Mouse (Mus musculus) CH12.LX (cell line): ENCODE measurements around the gene Apeh. TPM values are rescaled to one million over a fixed set of nuclear protein-coding genes. Genes with fewer than 3 reads are reported as not detected.

ENCODE experiments used
- DNase-seq: peaks from one replicate; pipeline ENCODE4 v3.0.0-alpha.2; 2013; ENCODE audit errors: extremely low read depth
- H3K27ac ChIP-seq: 2 replicates; pipeline ENCODE4 v1.5.1; 2012; ENCODE audit warnings: low read depth, mild to moderate bottlenecking, control low read depth, moderate library complexity; ENCODE audit not compliant: insufficient read depth
- H3K27me3 ChIP-seq: replicated peaks from 2 replicates; pipeline ENCODE3; 2012; ENCODE audit warnings: inconsistent platforms
- H3K36me3 ChIP-seq, 2 experiments: replicated peaks in 1 of 2; 2 replicates each; pipeline versions ENCODE3 to v1.6.1; 2012; ENCODE audit warnings: inconsistent platforms in 1 of 2, low read length in 1 of 2, mild to moderate bottlenecking in 1 of 2, mixed read lengths in 1 of 2, moderate library complexity in 1 of 2; ENCODE audit not compliant: control insufficient read depth in 1 of 2, insufficient read depth in 1 of 2
- H3K4me1 ChIP-seq, 2 experiments: 2 replicates each; pipeline ENCODE4 v1.6.1; 2012; ENCODE audit warnings: inconsistent platforms in 1 of 2, moderate library complexity in 1 of 2; ENCODE audit not compliant: insufficient read depth in 2 of 2, control insufficient read depth in 1 of 2
- H3K4me2 ChIP-seq: 2 replicates; pipeline ENCODE4 v1.6.1; 2012; ENCODE audit warnings: low read depth, mild to moderate bottlenecking, control low read depth; ENCODE audit not compliant: poor library complexity, insufficient read depth, severe bottlenecking
- H3K4me3 ChIP-seq, 3 experiments: fragments of 150-350 bp in 1 of 3; sonication (generic) in 1 of 3; replicated peaks in 1 of 3; 2 replicates each; pipeline versions ENCODE3 to v1.5.1; 2011 to 2012; ENCODE audit warnings: low read depth in 2 of 3, low read length in 2 of 3, mild to moderate bottlenecking in 2 of 3, moderate library complexity in 2 of 3, control low read depth in 1 of 3, improper control_type of control experiment in 1 of 3, inconsistent platforms in 1 of 3, mixed read lengths in 1 of 3; ENCODE audit not compliant: poor library complexity in 1 of 3
- H3K79me2 ChIP-seq: replicated peaks from 2 replicates; pipeline ENCODE4 v1.6.1; 2012; ENCODE audit warnings: mild to moderate bottlenecking, moderate library complexity; ENCODE audit not compliant: control insufficient read depth, poor library complexity, insufficient read depth, severe bottlenecking; ENCODE audit errors: extremely low read depth
- H3K9ac ChIP-seq: 2 replicates; pipeline ENCODE4 v1.6.1; 2012; ENCODE audit warnings: low read depth, mild to moderate bottlenecking, control low read depth, moderate library complexity; ENCODE audit not compliant: insufficient read depth
- H3K9me3 ChIP-seq: replicated peaks from 2 replicates; pipeline ENCODE3; 2012; ENCODE audit warnings: low read length, inconsistent platforms, mixed read lengths
- CTCF ChIP-seq, 2 experiments: IDR thresholded peaks in 1 of 2; conservative IDR thresholded peaks in 1 of 2; 2 replicates each; pipeline ENCODE4 v1.5.1; 2011 to 2012; ENCODE audit warnings: low read depth in 2 of 2, low read length in 2 of 2, improper control_type of control experiment in 1 of 2, inconsistent platforms in 1 of 2, mild to moderate bottlenecking in 1 of 2, moderate library complexity in 1 of 2
- ETS1 ChIP-seq: conservative IDR thresholded peaks from 2 replicates; pipeline ENCODE4 v1.6.1; 2012; ENCODE audit warnings: low read depth, mild to moderate bottlenecking, inconsistent platforms, low read length, improper control_type of control experiment, moderate library complexity
- MAZ ChIP-seq: IDR thresholded peaks from 2 replicates; pipeline ENCODE4 v1.6.1; 2012; ENCODE audit warnings: low read depth, mild to moderate bottlenecking, inconsistent platforms, low read length, improper control_type of control experiment, moderate library complexity
- MEF2A ChIP-seq: IDR thresholded peaks from 2 replicates; pipeline ENCODE4 v1.6.1; 2014; ENCODE audit warnings: low read depth, mild to moderate bottlenecking, inconsistent platforms, low read length, improper control_type of control experiment, borderline replicate concordance
- MYC ChIP-seq: IDR thresholded peaks from 2 replicates; pipeline ENCODE4 v1.6.1; 2011; ENCODE audit warnings: low read depth, mild to moderate bottlenecking, improper control_type of control experiment, low read length
- PAX5 ChIP-seq: IDR thresholded peaks from 2 replicates; pipeline ENCODE4 v1.6.1; 2012; ENCODE audit warnings: low read length, inconsistent platforms, mixed read lengths
- POLR2AphosphoS2 ChIP-seq: IDR thresholded peaks from 2 replicates; pipeline ENCODE4 v1.6.1; 2011; ENCODE audit warnings: low read depth, low read length, improper control_type of control experiment
- SIN3A ChIP-seq: IDR thresholded peaks from 2 replicates; pipeline ENCODE4 v1.6.1; 2012; ENCODE audit warnings: low read length, improper control_type of control experiment, inconsistent platforms
- SMC3 ChIP-seq: IDR thresholded peaks from 2 replicates; pipeline ENCODE4 v1.6.1; 2011; ENCODE audit warnings: low read depth, low read length, improper control_type of control experiment
- USF2 ChIP-seq: conservative IDR thresholded peaks from 2 replicates; pipeline ENCODE4 v1.6.1; 2011; ENCODE audit warnings: low read depth, low read length, improper control_type of control experiment
- ZNF384 ChIP-seq: IDR thresholded peaks from 2 replicates; pipeline ENCODE4 v1.6.1; 2012; ENCODE audit warnings: low read depth, low read length, improper control_type of control experiment, inconsistent platforms
- dilution Hi-C: fragments of 300-500 bp; cut with MboI; formaldehyde crosslinking; loops from 2 replicates; pipeline ENCODE4 v1.14.3; 2020; ENCODE audit warnings: low sequenced_read_pairs; ENCODE audit not compliant: extremely low pct_unique_long_range_greater_than_20kb, extremely low pct_ligation_motif_present
- in situ Hi-C: fragments of 300-500 bp; cut with MboI; formaldehyde crosslinking; loops from 3 replicates; pipeline ENCODE4 v1.14.3; 2019; ENCODE audit warnings: low sequenced_read_pairs, low pct_ligation_motif_present, low pct_unique_long_range_greater_than_20kb, mixed read lengths
- polyA plus RNA-seq: library from polyadenylated mRNA; unstranded; fragments of >175 nt; gene quantifications from 2 replicates; pipeline ENCODE4 v1.2.1, GENCODE M21; 2012; ENCODE audit warnings: low read depth; ENCODE audit not compliant: insufficient read length
- total RNA-seq, 2 experiments: library from RNA; depleted of rRNA; stranded (reverse); fragments of 300-350 nt in 1 of 2; fragments of >200 nt in 1 of 2; gene quantifications; 2 replicates each; pipeline ENCODE4 v1.2.3; 2012 to 2014

Apeh gene
- total and polyA plus RNA-seq, 3 experiments, result 36.2 to 69.5 (median 53.2) TPM

DNA sequence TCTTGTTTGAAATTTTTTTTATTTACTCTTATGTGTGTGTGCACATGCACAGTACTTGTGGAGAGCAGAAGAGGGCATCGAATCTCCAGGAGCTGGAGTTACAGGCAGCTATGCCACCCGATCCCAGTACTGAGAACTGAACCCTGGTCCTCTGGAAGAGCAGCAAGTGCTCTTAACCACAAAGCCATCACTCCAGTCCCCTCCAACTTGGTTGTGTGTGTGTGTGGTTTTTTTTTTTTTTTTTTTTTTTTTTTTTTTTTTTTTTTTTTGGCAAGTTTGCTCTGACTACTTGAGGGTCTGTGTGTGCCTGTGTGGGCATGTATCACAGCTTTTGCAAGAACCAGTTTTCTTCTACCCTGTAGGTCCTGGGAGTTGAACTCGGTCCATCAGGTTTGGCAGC, 38.0 kb upstream of the Apeh start:
- TF ChIP-seq ZNF384 (peak; percentile 57), PAX5 (no peak)
- in situ Hi-C loops, result no loop called here
- peaks cover 7 to 17% of the 10 kb centered on the region in 2 experiments for H3K4me1 ChIP-seq

DNA sequence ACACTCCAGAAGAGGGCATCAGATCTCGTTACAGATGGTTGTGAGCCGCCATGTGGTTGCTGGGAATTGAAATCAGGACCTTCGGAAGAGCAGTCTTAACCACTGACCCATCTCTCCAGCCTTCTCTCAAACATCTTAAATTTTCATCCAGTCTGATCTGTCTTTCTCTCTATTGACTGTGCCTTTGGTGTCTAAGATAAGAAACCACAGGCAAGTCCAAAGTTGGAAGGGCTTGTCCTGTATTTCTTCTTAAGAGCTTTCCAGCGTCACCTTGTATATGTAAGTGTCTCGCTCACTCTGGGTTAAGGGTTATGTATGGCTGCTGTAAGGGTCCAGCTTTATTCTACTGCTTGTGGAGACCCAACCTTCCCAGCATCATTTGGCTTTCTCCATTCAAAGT, 37.1 kb upstream of the Apeh start:
- Histone ChIP-seq H3K4me1 (peaks cover 11 to 26% of the 10 kb centered on the region in 2 experiments), H3K4me2 (no peak overlapping the region), H3K9ac (no peak overlapping the region), H3K4me3 (no peak overlapping the region), H3K79me2 (no peaks in the 10 kb centered on the region), H3K36me3 (no peaks in the 10 kb centered on the region), H3K27ac (no peak overlapping the region), H3K27me3 (peaks cover 11% of the 10 kb centered on the region), H3K9me3 (no peaks in the 10 kb centered on the region)
- DNase-seq, result no peak
- in situ Hi-C loops, result no loop called here
- TF ChIP-seq MAZ (no peak), SMC3 (no peak), ETS1 (no peak), MEF2A (no peak), MYC (no peak), USF2 (no peak), PAX5 (no peak), SIN3A (no peak), CTCF (conservative IDR thresholded peaks at IDR 0.05 in 1 of 2, IDR thresholded peaks at IDR 0.05 in 1 of 2; ENCODE audit: low read depth in 2 of 2, low read length in 2 of 2) (no peak)
- TF ChIP-seq, all 38 proteins: peak for 0
- dilution Hi-C loops, result no loop called here

More for the DNA sequence above, 38.0 kb upstream of the Apeh start:
- dilution Hi-C loops, result no loop called here
- H3K4me2 ChIP-seq, result no peak overlapping the region
- no peaks in the 10 kb centered on the region for H3K79me2 ChIP-seq
- H3K27me3 ChIP-seq, result peaks cover 15% of the 10 kb centered on the region
- H3K9ac ChIP-seq, result no peak overlapping the region
- H3K9me3 ChIP-seq, result no peaks in the 10 kb centered on the region
- no peaks in the 10 kb centered on the region for H3K36me3 ChIP-seq
- no peak overlapping the region for H3K27ac ChIP-seq
- H3K4me3 ChIP-seq, result no peak overlapping the region
- DNase-seq, result no peak

DNA sequence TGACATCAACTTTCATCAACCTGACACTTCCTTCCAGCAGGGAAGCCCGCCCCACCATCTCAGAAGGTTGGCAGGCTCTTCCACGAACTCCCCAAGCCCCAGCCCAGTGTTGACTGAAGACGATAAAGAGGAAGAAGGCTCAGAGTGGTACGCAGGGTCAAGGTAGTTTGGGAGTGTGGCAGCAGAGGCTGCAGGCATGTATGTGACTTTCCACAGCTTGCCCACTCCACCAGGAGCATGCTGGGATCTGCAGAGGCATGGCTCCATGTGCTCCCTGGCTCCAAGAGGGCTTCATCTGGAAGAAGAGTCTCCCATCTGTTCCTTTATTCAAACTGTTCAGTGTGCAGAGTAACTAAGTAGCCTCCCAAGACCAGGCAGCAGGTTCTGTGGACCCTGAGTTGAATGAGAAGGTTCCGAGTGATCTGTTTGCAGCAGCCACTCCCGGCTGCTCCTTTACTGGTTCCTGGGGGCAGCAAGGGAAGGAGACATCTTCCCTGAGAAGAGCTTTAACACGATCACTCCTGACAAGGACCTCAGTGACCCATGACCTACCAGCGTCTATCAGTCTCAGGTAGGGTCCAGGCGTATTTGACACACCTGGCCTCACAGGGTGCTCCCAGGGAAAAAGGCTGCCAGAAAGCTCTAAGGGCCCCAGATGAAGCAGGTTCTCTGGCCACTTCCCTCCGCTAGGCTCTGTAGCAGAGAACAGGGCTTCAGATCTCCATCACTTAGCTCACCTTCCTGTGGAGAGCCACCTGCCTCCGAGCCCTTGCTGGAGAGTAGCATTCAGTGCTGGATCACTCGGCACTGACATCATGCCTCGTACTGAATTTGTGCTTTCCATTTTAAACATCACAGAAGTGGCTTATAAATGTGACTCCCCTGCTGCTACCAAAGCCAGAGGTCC, 34.9 kb upstream of the Apeh start:
- H3K27ac ChIP-seq, result no peak overlapping the region
- H3K27me3 ChIP-seq, result peaks cover 8% of the 10 kb centered on the region
- no peaks in the 10 kb centered on the region for H3K9me3 ChIP-seq
- H3K4me3 ChIP-seq, result no peak overlapping the region
- no peak overlapping the region for H3K4me2 ChIP-seq
- H3K79me2 ChIP-seq, result no peaks in the 10 kb centered on the region
- dilution Hi-C loops, result no loop called here
- peaks cover 26 to 48% of the 10 kb centered on the region in 2 experiments for H3K4me1 ChIP-seq
- TF ChIP-seq MYC (no peak), POLR2AphosphoS2 (no peak)
- TF ChIP-seq, all 38 proteins: peak for 0
- in situ Hi-C loops, result no loop called here
- no peaks in the 10 kb centered on the region for H3K36me3 ChIP-seq
- H3K9ac ChIP-seq, result no peak overlapping the region
- no peak for DNase-seq
